Mouse (Mus musculus) cerebellum, adult 9-10 months (tissue): ENCODE data around the gene Keap1.
"Not testable (repeated sequence)": the region's sequence is repeated elsewhere in the genome, so short reads cannot be mapped to it uniquely, and the experiment has no call there.

Source experiments
- DNase-seq: peaks from one replicate; pipeline ENCODE4 v3.0.0; 2022

Gene Keap1

GRCm38 (mm10) chr9:21260491-21261040 is 21.4 kb upstream of the Keap1 start:
- DNase-seq = no peak

- not testable (repeated sequence) for DNase-seq
Measured at GRCm38 (mm10) chr9:21256349-21256748, 17.2 kb upstream of the Keap1 start.

DNA sequence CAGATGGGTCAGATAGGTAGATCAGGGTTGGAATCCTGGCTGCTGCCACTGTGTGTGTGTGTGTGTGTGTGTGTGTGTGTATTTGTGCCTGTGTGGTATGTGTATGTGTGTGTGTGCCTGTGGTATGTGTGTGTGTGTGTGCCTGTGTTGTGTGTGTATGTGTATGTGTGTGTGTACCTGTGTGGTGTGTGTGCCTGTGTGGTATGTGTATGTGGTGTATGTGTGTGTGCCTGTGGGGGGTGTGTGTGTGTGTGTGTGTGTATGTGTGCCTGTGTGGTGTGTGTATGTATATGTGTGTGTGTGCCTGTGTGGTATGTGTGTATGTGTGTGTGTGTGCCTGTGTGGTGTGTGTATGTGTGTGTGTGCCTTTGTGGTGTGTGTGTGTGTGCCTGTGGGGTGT is 15.5 kb upstream of the Keap1 start:
- no peak for DNase-seq

- no peak for DNase-seq
Measured at GRCm38 (mm10) chr9:21251116-21251735, 12.1 kb upstream of the Keap1 start.

GRCm38 (mm10) chr9:21250509-21250908 is 11.3 kb upstream of the Keap1 start:
- DNase-seq = no peak

- no peak for DNase-seq
Measured at GRCm38 (mm10) chr9:21249629-21250508, 10.7 kb upstream of the Keap1 start.

DNA sequence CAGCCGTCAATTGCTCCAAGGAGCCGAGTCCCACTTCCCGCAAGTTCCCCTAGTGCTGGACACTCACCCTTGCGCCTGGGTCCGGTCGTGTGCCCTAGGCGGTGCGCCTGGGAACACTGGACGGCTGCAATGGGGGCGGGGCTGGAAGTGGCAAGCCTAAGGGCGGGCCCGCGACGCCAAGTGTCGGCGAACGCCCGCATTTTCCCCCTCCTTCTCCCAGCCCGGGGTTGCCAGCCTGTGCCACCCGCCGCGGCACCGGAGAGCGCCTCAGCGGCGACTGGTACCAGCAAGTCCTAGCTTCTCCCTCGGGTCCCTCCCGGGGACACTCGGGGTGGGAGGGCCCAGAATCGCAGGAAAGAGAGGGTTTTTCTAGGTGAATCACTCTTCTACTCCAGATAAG is 9.2 kb upstream of the Keap1 start, which contains the start of gene S1pr5:
TSS of gene S1pr5 (minus strand) at position 118 of the 400 bp plus-strand sequence.
- no peak for DNase-seq

DNA sequence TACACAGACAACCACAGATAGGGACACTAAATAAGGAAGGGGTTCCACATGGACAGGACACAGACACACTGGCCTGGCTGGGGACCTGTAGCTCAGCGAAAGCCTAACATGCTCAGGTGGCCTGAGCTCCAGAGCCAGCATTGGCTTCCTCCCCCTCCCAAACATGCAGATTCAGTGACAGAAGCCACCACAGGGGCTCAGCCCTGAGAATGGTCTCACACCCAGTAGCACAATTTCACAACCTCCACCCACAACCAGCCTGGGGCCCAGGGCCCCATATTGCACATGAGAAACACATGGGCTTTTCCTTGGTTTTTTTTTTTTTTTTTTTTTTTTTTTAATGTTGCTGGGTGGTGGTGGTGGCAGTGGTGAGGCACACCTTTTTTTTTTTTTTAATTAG is 7.2 kb upstream of the Keap1 start:
- DNase-seq = no peak

- peak; percentile 56 for DNase-seq
Measured at GRCm38 (mm10) chr9:21245113-21245487, 5.9 kb upstream of the Keap1 start.

DNA sequence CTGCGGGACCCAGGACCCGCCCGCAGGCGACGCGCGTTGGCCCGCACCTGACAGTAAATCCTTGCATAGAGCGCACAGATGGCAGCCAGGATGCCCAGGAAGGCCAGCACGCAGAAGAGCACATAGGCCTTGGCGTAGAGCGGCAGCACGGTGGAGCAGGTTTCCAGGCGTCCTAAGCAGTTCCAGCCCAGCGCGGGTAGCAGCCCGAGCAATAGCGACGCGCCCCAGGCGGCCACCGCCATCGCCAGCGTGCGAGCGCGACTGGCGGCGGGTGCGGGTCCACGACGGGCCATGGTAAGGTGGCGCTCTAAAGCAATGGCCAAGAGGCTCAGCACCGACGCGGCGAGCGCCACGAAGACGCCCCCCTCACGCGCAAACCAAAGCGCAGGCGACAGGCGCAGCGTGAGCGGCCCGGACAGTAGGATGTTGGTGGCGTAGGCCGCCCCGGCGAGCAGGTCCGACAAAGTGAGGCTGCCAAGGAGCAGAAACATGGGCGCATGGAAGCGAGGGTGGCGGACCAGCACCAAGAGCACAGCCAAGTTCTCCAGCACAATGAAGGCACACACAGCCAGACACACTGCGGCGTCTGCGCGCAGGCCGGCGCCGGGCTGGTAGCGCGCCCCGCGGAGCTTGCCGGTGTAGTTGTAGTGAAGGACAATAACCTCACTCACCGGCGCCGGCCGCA is 5.4 kb upstream of the Keap1 start:
- DNase-seq = peak; percentile 76

- peak; percentile 89 for DNase-seq
Measured at GRCm38 (mm10) chr9:21243826-21244427, 4.8 kb upstream of the Keap1 start.

DNA sequence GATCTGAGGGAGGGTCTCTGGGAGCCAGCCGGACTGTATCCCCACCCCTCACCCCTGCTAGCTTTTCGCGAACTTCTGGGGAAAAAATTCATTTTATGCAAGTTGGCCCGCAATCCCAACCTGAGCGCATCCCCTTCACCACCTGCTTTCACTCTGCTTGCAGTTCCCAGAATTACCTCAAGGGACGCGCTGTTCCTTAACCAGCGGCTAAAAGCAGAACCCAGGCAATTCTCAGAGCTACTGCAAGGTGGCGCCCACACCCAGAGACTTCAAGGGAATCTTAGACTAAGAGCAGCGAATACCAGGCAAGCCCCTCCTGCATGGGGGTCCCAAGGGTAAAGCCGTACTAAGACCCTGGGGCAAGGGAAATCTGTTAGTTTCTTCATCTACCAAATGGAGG is 2.2 kb upstream of the Keap1 start:
- DNase-seq = peak; percentile 91

DNA sequence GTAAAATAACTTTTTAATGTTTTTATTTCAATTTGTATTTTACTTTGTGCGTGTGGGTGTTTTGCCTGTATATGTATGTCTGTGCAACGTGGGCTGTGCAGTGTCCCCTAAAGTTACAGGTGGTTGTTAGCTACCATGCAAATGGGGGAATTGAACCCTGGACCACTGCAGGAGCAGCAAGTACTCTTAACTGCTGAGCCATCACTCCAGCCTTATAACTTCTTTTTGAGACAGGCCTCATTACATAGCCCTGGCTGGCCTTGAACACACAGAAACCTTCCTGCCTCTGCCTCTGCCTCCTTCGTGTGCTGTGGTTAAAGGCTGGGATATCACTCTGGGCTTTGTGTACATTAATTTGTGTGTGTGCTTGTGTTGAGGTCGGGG is 296 bp upstream of the Keap1 start:
- peak; percentile 44 for DNase-seq

- peak; percentile 55 for DNase-seq
Measured at GRCm38 (mm10) chr9:21238004-21238732, 993 bp downstream of the Keap1 start.

- peak; percentile 66 for DNase-seq
Measured at GRCm38 (mm10) chr9:21237368-21238003, 1.7 kb downstream of the Keap1 start.

DNA sequence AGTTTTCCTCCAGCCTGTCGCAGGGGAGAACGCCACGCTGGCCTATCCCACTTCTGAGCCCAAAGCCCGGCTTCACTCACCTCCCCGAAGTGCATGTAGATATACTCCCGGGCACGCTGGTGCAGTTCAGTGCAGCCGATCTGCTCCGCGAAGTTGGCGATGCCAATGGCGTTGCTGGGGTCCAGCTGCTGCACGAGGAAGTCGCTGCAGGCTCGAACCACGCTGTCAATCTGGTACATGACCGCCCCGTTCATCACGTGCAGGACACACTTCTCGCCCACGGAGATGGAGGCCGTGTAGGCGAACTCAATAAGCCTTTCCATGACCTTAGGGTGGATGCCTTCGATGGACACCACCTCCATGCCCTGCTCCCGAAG is 2.2 kb downstream of the Keap1 start:
- DNase-seq = no peak

DNA sequence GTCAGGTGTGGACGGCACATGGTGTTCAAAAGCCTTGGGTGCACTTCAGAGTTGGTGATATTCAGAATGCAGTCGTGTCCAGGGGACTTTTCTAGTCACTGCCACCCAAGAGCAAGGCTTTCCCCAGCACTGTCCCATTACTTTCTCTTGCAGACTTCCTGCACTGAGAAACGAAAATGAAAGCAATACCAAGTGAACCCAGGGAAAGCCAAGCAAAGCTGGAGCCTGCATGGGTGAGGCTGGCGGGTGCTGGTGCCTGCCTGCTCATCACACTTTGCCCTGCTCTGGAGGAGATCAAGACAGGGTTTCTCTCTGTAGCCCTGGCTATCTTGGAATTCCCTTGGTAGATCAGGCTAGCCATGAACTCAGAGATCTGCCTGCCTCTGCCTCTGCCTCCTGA is 3.8 kb downstream of the Keap1 start:
- DNase-seq = no peak

- DNase-seq = no peak
Measured at GRCm38 (mm10) chr9:21233805-21234204, 5.4 kb downstream of the Keap1 start.

DNA sequence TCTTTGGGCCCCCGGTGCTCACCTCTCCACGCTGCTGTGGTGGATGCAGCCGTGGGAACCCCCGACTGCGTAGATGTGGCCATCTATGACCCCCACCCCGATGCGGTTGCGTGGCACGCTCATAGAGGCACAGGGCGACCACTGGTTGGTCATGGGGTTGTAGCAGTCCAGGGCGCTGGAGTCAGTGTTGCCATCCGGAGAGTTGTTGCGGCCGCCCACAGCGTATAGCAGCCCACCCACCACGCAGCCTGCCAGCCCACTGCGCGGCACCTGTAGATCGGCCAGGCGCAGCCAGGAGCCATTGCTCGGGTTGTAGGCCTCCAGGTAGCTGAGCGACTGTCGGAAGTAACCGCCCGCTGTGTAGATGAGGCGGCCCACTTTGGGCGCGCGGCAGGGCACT is 5.8 kb downstream of the Keap1 start:
- DNase-seq = no peak

GRCm38 (mm10) chr9:21232867-21233266 is 6.3 kb downstream of the Keap1 start:
- no peak for DNase-seq

DNA sequence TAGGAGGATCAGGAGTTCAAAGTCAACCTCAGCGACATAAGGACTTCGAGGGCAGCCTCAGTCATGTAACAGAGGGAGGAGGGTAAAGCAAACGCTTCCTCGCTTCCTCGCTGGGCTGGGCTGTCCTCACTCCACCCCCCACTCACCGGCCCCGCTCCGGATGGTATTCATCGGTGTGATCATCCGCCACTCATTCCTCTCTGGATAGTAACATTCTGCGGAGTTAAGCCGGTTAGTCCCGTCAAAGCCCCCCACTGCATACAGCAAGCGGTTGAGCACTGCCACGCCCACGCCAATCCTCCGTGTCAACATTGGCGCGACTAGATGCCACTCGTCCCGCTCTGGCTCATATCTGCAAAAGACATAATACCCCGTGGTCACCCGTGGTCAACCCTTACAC is 7.6 kb downstream of the Keap1 start:
- no peak for DNase-seq

- no peak for DNase-seq
Measured at GRCm38 (mm10) chr9:21227342-21227741, 11.8 kb downstream of the Keap1 start.
